Mouse (Mus musculus) E14TG2a.4 (cell line): ENCODE measurements at regions not wholly inside any gene's neighbourhood (a gene's known extent, or its start where the extent isn't known, plus 50 kb on each side); places are given as distances from the start of the nearest gene placed in this dataset.

Source experiments
- CTCF ChIP-seq: conservative IDR thresholded peaks from 2 replicates; pipeline ENCODE4 v1.5.1; 2014; ENCODE audit warnings: low read length
- NANOG ChIP-seq: IDR thresholded peaks from 2 replicates; pipeline ENCODE4 v1.6.1; 2014; ENCODE audit warnings: borderline replicate concordance, low read length, mixed read lengths

- TF ChIP-seq CTCF = no peak
- TF ChIP-seq NANOG = no peak
Observed at GRCm38 (mm10) chr4:35553309-35553708, 327.3 kb upstream of the C9orf72 start.
